Mouse (Mus musculus) A20 (cell line): ENCODE measurements around the gene Olfr224.
"Not testable (repeated sequence)": the region's sequence is repeated elsewhere in the genome, so short reads cannot be mapped to it uniquely, and the experiment has no call there.

Experiments used
- DNase-seq: peaks from one replicate; pipeline ENCODE4 v3.0.0-alpha.2; 2011; ENCODE audit warnings: low read depth, low spot score

Olfr224 gene

GRCm38 (mm10) chr11:58570405-58570804, at the start of gene Olfr224:
Gene Olfr224 (minus strand): TSS chr11:58570553.
- DNase-seq: no peak

GRCm38 (mm10) chr11:58618793-58619192, 48.4 kb upstream of the Olfr224 start:
- DNase-seq: no peak

DNA sequence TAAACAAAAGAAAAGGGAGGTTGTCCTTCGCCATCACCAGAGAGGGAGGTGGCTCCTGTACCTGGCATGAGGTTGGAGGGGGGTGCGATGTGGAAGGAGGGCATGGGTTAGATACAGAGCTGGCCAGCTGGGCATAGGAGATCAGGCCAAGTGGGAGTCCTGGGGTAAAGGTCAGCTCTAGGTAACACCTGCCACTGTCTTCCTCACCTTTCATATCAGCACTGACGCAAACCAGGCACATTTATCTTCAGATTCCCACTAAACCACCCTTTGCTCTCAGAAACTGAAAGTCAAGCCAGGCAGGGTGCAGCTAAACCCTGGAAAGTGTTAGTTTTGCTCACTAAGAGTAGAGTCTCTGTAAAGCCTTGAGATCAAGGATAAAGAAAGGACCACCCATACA, 48.0 kb upstream of the Olfr224 start:
- no peak for DNase-seq

DNA sequence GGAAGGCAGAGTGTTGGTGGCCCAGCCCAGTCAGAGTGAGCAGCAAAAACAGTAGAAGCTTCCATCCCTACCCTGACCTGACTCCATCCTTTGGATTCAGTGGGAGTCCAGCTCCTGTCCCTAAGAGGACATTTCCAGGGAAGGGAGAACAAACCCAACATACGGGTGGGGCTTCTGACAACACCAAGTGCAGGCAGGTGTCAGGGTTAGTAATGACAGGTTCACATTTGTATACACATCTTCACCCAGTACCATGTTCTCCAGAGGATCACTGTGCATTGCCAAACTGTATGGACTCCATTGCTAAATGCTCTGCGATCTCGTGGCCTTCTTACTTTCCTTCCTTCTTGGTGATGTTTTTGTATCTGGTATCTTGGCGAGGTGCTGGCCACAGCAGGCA, 45.6 kb upstream of the Olfr224 start, which contains the start of gene 2210407C18Rik:
Gene 2210407C18Rik, minus strand, starts transcription at position 101 of the 400 bp plus-strand sequence.
- no peak for DNase-seq

DNA sequence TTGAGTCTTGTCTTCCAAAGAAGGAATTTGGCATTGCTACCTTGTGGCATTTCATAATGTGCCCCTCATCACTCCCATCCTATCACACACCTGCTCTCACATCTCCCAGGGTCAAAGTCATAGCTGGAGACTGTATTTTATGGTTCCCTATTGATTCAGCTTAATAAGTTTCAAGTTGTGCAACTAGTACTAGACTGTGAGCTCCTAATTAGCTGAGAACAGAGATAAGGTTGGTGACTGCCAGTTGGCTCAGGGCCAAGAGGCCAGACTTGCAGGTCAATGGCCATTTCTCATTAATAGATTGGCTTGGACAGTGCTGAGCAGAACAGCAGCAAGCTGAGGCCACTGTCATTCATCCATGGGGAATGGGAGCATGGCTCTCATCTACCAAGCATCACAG, 44.2 kb upstream of the Olfr224 start:
- no peak for DNase-seq

GRCm38 (mm10) chr11:58613359-58613758, 43.0 kb upstream of the Olfr224 start:
- DNase-seq: no peak

DNA sequence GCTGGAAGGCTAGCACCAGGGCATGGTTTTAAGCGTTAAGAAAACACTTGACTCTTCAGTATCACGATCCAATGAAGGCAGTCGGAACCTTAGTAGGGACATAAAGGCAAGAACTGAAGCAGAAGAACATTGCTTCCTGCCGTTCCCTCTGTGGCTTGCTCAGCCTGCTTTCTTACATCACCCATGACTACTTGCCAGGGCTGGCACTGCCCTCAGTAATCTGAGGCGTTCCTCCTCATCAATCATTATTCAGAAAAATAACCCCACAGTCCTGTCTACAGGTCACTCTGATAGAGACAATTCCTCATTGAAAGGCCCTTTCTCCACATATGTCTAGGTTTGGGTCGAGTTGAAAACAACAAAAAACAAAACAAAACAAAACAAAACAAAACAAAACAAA, 36.7 kb upstream of the Olfr224 start:
- DNase-seq: no peak

- no peak for DNase-seq
These were observed 36.0 kb upstream of the Olfr224 start for GRCm38 (mm10) chr11:58606177-58606919.

GRCm38 (mm10) chr11:58605228-58605627, 34.9 kb upstream of the Olfr224 start:
- DNase-seq: no peak

DNA sequence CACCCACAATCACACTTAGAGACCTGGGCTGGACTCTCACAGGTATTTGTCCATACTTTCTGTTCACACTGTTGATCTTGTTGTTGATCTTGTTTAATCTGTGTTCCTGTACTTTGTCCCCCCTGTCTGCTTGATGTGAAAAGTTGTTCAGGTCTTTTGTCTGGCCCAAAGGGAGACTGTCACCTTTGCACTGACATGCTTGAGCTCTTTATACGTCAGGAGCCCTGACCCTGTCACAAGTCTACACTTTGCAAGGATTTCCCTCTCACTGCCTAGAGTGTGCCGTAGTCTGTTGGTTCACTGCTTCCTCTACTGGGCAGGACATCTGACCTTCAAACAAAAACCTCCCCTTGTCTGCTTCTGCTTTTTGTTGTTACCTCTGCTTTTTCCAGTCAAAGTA, 34.3 kb upstream of the Olfr224 start:
- DNase-seq: no peak

GRCm38 (mm10) chr11:58602800-58603560, 32.6 kb upstream of the Olfr224 start:
- DNase-seq: no peak

DNA sequence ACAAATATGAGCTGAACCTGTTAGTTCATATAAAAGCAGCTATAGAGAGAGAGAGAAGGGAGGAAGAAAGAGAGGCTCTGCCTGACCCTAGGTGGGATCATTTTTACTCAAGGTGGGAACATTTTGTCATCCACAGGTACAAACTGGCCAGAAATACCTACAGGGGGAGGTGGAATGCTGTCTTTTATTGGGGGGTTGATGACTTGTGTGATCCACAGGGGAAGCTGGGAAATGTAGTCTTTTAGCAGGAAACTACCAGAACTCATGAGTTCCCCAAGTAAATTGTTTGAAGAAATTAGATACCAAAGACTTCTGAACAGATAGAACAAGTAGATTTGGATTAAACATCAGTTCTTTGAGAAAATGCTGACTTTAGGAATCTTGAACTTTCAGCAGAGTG, 31.7 kb upstream of the Olfr224 start:
- DNase-seq: no peak

DNA sequence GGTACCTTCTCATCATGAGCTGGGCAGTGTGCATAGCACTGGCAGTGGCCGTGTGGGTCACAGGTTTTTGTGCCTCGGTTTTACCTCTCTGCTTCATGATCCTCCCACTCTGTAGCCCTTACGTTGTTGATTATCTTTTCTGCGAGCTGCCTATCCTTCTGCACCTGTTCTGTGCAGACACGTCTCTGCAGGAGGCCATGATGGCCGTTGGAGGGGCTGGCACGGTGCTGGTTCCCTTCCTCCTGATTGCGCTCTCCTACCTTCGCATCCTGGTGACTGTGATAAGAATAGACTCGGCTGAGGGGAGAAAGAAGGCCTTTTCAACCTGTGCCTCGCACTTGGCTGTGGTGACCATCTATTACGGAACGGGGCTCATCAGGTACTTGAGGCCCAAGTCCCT, 27.5 kb upstream of the Olfr224 start:
- DNase-seq: no peak

- no peak for DNase-seq
These were observed 24.5 kb upstream of the Olfr224 start, which contains the start of gene Olfr324 for GRCm38 (mm10) chr11:58594814-58595213. Gene Olfr324 (plus strand): TSS chr11:58595114.

DNA sequence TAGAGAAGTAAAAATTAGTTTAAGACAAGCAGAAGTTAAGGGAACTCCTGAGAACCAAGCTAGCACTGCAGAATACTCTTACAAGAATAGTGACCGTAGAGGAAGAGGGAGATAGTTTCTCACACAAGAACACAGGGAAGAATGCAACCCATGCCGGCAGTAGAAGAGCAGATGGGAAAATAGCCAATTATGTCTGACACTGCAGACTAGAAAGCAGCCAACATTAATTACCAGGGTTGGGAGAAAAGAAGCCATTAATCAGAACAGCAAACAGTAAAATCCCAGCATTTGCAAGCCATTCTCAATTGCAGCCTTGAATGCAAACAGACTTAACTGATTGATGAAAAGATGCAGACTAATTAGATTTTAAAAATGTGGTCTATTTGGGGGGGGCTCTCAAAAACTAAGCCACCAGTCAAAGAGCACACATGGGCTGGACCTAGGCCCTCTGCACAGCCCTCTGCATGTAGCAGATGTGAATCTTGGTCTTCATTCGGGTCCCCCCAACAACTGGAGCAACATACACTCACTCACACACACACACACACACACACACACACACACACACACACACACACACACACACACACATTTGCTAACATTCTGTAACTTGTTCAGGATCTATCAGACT, 18.4 kb upstream of the Olfr224 start:
- DNase-seq: no peak

DNA sequence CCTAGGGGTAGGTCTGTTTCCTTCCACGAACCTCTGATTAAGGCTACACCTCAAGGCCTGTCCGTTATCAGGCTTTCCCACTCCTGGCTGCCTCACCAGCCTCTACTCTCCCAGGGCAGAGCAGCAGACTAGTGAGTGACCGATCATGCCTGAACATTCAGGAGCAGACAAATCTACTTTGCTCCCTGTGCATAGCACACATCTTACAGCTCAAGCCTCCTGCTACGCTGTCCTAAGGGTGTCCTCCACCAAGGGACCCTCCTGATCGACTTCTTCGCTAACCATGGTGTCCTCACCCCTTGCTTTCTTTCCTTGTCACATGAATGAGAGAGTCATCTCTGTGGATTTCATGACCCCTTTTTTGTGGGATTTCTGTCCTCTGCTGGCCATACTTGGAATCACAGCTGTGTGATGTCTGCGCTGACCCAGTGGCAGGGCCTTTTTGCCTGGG, 17.6 kb upstream of the Olfr224 start:
- peak; percentile 47 for DNase-seq

- DNase-seq: no peak
These were observed 8.3 kb upstream of the Olfr224 start for GRCm38 (mm10) chr11:58578636-58579035.

DNA sequence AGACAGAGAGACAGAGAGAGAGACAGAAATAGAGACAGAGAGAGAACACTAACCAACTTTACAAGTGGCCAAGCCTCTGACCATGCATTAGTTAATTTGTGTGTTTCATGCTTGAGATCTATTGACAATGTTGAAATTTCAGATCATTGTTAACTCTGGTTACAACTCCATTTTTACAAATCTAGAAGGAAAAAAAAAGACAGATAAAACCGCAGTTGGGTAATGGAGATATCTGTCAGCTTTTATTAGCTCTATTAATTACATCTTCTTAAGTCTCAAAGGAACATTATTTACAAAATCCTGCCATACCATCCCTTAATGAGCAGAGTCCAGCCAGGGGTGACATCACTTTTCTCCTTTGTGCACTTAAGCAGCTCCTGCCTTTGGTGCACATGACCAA, 7.1 kb upstream of the Olfr224 start, which contains the start of gene Olfr325:
Gene Olfr325, plus strand, starts transcription at position 301 of the 400 bp plus-strand sequence.
- no peak for DNase-seq

DNA sequence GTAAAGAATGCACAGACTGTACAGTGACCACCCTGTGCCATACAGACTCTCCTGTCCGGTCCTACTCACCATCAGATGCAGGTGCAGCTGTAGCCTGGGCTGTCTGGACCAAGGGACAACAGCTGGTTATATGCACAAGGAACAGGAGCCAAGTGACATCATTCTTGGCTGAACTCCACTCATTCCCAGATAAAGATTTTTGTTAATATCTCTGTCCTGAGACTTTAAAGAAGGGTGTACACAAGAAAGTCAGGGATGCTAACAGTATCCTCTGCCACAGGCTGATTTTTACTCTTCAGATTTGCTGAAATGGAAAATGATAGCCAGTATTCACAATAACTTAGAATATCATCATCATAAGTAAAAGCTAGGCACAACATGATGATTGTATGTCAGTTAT, 14.8 kb downstream of the Olfr224 start, which contains the start of gene Olfr328:
Gene Olfr328, minus strand, starts transcription at position 101 of the 400 bp plus-strand sequence.
- DNase-seq: no peak

DNA sequence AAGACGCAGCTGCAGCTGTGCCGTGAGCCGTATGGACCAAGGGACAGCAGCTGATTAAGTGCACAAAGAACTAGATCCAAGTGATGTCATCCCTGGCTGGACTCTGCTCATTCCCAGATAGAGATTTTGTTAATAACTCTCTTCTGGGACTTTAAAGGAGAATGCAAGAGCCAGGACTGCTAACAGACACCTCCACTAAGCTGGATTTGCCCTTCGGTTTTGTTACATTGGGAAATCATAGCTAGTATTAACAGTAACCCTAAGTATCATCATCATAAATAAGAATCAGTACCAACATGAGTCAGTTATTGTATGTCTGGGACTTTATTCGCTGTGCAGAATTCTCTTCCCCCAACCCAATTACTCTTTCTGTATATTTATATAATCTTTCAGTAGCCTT, 24.0 kb downstream of the Olfr224 start, which contains the start of gene Olfr329-ps:
Gene Olfr329-ps, minus strand, starts transcription at position 101 of the 400 bp plus-strand sequence.
- no peak for DNase-seq

GRCm38 (mm10) chr11:58534736-58535135, 35.6 kb downstream of the Olfr224 start, which contains the start of gene Olfr330:
Gene Olfr330 (minus strand): TSS chr11:58534836.
- not testable (repeated sequence) for DNase-seq

- DNase-seq: not testable (repeated sequence)
These were observed 50.6 kb downstream of the Olfr224 start for GRCm38 (mm10) chr11:58519756-58520155.
